Mouse (Mus musculus) bone marrow macrophage, adult 2 months (primary cell): ENCODE measurements around the gene Sars2.
A peak's percentile ranks its signal among the peaks of the same experiment; 100 is the strongest.

ENCODE experiments used
- CTCF ChIP-seq: IDR thresholded peaks from 2 replicates; pipeline ENCODE4 v1.5.1; 2012; ENCODE audit warnings: low read depth, mild to moderate bottlenecking, low read length, moderate library complexity
- POLR2A ChIP-seq: IDR thresholded peaks from 2 replicates; pipeline ENCODE4 v1.6.1; 2012; ENCODE audit warnings: mild to moderate bottlenecking, low read depth, low read length, borderline replicate concordance

GRCm38 (mm10) chr7:28796562-28796975, 54.8 kb downstream of the Sars2 start:
- TF ChIP-seq POLR2A: no peak
- peak; percentile 71 for TF ChIP-seq CTCF
